Mouse (Mus musculus) testis, postnatal 14 days (tissue): Measurements from ENCODE around the gene Cars2.
"Not testable (repeated sequence)": the region's sequence is repeated elsewhere in the genome, so short reads cannot be mapped to it uniquely, and the experiment has no call there.

Experiments
- DNase-seq: peaks from one replicate; pipeline ENCODE4 v3.0.0; 2021; ENCODE audit warnings: low spot score

The Cars2 gene

GRCm38 (mm10) chr8:11475397-11475796, 75.2 kb downstream of the Cars2 start:
- DNase-seq = no peak

- DNase-seq = no peak
Measured at GRCm38 (mm10) chr8:11473072-11473471, 77.5 kb downstream of the Cars2 start.

GRCm38 (mm10) chr8:11471309-11471708, 79.3 kb downstream of the Cars2 start:
- no peak for DNase-seq

- DNase-seq = no peak
Measured at GRCm38 (mm10) chr8:11470694-11471093, 79.9 kb downstream of the Cars2 start.

- no peak for DNase-seq
Measured at GRCm38 (mm10) chr8:11469095-11469494, 81.5 kb downstream of the Cars2 start.

- DNase-seq = not testable (repeated sequence)
Measured at GRCm38 (mm10) chr8:11466528-11466927, 84.1 kb downstream of the Cars2 start.

GRCm38 (mm10) chr8:11465619-11466018, 85.0 kb downstream of the Cars2 start:
- no peak for DNase-seq

- DNase-seq = no peak
Measured at GRCm38 (mm10) chr8:11464707-11464964, 85.9 kb downstream of the Cars2 start.
